Mouse (Mus musculus): ENCODE results near the gene Hoxa9.

Hoxa9 gene

GRCm38 (mm10) chr6:52262463-52263320 is 31.8 kb upstream of the Hoxa9 start:
- in situ Hi-C loops (cut with MboI, MseI) = loop anchor here (5.0 to 25.0 kb wide), 4 partner anchors 45 to 655 kb away; no protein-coding TSS in a partner anchor

DNA sequence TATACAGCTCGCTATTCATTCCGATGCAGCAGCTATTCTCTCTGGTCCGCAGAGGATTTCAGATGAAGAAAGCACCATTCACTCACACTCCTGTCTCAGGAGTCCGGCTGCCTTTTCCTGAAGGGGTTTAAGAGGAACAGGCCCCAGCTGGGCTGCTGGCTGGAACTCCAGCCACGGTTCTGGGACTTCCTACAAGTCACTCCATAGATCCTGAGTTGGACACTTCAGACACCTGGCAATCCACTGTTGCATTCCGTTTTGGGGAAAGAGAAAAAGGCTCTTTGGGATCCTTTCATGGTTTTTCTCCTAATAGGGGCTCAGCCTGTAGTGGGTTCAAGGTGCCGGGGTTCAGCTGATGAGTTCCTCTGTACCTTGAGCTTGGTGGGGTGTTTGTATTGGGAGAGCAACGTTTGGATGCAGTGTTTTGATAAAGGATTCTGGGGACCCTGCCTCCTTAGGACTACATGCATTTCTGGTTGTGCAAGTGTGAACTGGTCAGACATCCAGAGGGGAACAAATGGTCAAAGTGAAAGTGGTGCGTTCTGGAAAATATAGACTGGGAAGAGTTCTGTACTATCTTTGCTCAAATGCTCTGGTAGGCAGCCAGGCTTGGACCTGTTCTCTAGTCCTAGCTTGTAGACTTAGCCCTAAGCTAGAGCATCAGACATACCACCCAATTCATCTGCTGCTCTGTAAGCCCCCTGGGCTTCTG is 31.0 kb upstream of the Hoxa9 start:
- in situ Hi-C loops (cut with MboI, MseI) = loop anchor here (5.0 to 25.0 kb wide), 4 partner anchors 45 to 655 kb away; no protein-coding TSS in a partner anchor

- in situ Hi-C loops (cut with MboI, MseI) = loop anchor here (5.0 to 25.0 kb wide), 4 partner anchors 46 to 656 kb away; no protein-coding TSS in a partner anchor
Observed at GRCm38 (mm10) chr6:52260654-52261575, 30.0 kb upstream of the Hoxa9 start, which contains the start of gene Hoxa13. Hoxa13 (minus strand) TSS chr6:52260880.

DNA sequence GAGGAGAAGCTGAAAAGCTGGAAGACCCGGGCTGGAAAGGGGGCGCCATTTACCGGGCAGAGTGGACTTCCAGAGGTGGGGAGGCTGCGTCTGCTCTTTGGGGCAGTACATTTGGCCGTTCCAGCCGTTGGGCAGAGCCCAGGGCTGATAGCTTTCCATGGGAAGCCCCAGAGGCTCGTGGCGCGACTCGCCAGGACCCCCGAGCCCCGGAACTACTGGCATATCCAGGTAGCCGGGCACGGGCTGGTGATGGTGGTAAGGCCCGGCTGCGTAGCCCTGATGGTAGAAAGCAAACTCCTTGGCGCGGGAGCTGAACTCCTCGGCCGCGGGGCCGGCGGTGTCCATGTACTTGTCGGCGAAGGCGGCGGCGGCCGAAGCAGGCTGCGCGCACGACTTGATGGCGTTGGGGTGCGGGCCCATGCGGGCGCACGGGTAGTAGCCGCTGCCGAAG is 28.9 kb upstream of the Hoxa9 start:
- in situ Hi-C loops (cut with MboI, MseI) = loop anchor here (5.0 to 25.0 kb wide), 4 partner anchors 47 to 657 kb away; no protein-coding TSS in a partner anchor

GRCm38 (mm10) chr6:52259081-52259790 is 28.3 kb upstream of the Hoxa9 start:
- in situ Hi-C loops (cut with MboI, MseI) = loop anchor here (25.0 kb wide), 2 partner anchors 328 to 578 kb away; no protein-coding TSS in a partner anchor

- in situ Hi-C loops (cut with MboI, MseI) = loop anchor here (25.0 kb wide), 2 partner anchors 330 to 580 kb away; no protein-coding TSS in a partner anchor
Observed at GRCm38 (mm10) chr6:52256956-52257355, 26.1 kb upstream of the Hoxa9 start.

DNA sequence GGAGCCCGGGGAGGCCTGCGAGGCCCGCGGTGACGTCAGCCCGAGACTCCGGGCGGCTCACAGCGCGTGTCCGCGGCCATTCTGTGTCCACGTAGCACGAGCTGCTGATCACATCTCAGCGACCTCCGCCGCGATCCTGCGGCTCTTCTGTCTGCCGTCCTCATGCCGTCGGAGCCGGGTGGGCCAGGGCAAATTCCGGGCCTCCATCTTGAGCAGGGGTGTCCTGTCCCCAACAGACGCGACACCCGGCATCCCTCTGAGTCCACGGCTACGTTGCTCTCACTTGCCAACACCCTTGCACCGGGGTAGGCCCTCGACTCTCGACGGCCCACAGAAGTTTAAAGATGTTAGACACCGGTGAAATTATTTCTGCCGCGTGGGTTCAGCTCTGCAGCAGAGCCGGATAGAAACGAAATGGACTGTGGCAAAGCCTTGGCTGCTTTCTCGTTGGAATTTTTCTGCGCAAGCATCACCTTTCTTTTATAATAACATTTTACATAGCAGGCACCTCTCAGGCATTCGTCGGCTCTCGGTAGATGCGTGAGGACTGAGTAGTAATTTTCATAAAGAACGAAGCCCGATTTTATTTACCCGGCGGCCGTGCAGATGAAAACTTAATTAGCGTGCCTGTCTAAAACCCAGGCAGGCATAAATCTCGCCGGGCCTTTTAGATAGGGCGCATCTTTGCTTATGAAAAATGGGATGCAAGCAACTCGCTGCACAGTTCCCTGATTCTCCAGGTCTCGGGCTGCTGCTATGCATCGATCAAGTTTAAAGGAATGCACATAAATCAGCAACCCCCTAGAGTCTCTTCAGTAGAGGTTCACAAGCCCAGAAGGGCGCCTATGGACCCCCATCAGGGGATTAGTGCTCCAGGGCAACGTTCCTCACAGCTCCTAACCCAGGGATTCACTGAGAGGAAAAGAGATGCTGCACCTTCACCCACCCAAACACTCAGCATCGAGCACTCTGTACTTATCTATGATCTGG is 22.9 kb upstream of the Hoxa9 start:
- in situ Hi-C loops (cut with MboI, MseI) = loop anchor here (5.0 to 25.0 kb wide), 3 partner anchors 37 to 583 kb away; no protein-coding TSS in a partner anchor

DNA sequence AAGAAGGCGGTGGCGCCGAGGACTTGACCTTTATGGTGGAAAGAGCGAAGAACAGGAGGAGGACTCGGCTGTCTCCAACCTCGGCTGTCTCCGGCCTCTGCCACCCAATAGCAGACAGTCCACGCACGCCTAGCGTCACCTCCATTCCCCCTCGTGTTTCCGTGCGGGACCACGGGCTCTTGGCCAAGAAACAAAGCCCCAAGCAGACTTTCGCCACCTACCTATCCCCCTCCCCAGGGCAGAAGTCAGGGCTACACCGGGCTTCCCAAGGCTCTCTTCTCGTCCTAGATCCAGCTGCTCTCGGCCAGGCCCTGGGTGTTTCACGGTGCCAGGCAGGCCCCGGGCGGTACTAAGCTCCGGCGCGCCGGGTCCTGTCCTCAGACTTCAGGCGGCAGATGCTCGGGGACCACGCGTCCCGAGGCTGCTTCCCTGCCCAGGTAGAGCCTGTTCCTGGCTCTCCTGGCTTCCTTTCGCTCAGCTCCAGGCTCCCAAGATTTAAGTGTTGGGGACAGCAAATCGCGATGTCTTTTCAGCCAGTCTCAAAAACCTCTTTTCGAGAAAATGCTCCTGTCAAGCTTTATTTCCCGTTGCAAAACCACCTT is 22.0 kb upstream of the Hoxa9 start:
- in situ Hi-C loops (cut with MboI, MseI) = loop anchor here (5.0 to 25.0 kb wide), 3 partner anchors 36 to 584 kb away; no protein-coding TSS in a partner anchor

DNA sequence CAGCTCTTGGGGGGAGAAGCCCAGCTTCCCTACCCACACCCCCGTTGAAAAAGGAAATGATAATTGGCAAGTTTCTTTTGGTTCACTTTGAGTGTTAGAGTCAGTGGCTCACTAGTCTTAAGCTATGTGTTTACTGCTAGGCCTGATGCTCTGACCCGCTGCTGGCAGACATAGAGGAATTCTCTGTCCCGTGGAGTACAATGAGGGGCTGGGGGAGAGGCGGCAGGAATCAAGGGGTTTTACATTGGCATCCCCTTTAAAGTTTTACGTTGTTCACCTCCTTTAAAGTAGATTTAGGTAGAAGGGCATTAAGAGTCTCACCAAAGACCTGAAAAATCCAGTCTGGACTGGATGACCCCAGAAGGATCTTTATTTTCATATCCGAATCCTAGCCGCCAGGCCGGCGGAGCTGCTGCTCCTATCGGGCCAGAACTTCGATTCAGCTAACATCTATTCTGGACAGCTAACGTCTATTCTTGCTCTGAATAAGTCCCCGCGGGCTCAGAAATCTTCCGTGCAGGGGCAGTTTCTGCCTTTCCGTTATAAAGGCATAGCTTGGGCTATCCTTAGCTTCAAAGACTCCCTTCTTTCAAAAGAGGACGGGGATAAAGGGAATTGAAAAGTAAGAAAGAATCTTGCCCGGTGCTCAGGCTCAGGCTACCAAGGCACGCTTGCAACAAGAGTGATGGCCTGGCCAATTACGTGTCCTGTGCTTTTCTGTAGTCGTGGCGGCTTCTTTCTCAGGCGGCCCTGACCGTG is 21.3 kb upstream of the Hoxa9 start:
- in situ Hi-C loops (cut with MboI, MseI) = loop anchor here (5.0 to 25.0 kb wide), 3 partner anchors 35 to 585 kb away; no protein-coding TSS in a partner anchor

GRCm38 (mm10) chr6:52251177-52251879 is 20.4 kb upstream of the Hoxa9 start:
- in situ Hi-C loops (cut with MboI, MseI) = loop anchor here (5.0 to 25.0 kb wide), 3 partner anchors 34 to 586 kb away; no protein-coding TSS in a partner anchor

- in situ Hi-C loops (cut with MboI, MseI) = loop anchor here (5.0 to 25.0 kb wide), 3 partner anchors 33 to 587 kb away; no protein-coding TSS in a partner anchor
Observed at GRCm38 (mm10) chr6:52249826-52250225, 18.9 kb upstream of the Hoxa9 start.

DNA sequence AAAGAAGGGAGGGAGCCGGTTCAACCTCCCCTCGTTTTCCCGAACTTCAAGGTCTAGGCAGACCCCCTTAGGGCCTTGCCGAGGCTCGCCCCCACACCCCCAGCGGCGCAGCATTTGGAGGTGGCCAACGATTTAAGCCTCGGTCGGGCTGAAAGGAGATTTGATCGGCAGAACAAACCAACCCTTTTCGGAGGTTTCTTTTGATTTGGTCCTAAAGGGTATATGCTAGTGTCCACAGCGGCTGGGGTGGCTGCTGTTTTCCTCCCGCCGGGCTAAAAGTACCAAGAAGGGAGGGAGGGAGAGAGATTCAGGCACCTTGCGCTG is 18.5 kb upstream of the Hoxa9 start:
- in situ Hi-C loops (cut with MboI, MseI) = no loop called here

DNA sequence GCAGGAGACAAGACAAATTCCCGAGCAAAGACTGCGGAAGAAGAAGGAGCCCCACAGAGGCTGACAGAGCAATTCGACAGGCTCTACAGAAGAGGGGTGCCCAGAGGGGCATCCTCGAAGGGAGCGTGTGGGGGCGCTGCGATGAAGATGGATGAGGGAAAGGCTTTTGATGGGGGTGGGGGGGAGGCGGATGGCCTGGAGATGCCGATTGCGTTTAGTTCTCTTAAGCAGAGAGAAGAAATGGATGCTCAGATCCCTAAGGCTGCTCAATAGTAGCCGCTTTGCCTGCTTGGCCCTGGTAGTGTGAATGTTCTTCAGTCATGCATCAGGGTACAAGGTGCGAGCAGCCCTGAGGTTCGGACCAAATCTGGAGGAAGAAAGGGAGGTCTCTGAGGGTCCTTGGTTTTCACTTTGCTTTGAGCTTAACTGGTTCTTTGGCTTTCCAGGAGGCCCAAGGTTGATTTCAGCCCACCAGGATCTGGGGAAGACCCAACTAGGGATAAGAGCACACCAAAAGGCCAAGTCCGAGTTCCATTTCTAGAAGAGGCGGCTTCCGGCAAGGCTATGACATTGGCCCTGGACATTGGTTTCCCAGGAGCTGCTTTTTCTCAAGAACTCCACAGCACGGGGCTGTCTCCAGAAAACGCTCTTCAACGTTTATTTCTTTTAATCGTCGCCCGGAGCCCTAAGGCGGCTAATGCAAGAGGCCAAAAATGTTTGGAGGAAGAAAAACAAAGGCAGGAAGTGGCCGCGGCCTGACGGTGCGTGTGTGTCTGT is 17.9 kb upstream of the Hoxa9 start:
- in situ Hi-C loops (cut with MboI, MseI) = no loop called here

DNA sequence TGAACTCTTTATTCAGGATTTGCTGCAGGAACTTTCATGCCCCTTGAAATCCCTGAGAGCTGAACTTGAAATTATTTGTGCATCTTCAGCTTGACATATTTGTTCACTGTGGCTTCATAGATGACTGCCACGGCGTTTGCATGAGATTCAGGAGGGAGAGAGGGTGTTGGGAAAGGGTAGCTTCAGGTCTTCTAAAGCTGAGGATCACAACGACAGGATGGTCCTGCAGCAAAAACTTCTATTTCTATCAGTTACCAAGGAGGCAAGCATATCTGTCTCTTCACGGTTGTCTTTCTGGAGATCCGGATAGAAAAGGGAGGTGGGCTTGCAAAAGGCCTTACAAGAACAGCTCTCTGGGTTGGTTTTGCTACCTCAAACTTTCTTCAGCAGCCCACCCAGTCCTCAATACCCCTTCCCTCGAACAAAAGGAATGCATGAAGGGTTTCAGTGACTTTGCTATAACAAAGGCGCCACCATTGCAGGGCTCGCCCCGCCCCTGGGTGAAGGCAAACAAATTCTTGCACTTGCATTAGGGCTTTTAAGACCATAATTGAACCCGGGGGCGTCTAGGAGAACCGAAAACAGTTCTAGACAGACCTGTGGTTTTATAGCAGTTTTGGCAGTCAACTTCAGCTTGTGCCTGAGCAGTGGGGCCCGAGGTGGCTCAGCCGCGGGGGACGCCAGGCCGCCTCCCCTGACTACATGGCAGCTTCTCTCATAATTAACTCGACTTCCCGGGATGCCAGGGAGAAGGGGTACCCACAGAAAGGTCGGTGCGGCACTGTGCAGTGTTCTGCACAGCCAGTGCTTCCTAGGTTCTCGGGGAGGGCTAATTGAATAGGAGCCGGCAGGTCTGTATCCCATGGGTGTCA is 17.1 kb upstream of the Hoxa9 start:
- in situ Hi-C loops (cut with MboI, MseI) = no loop called here

DNA sequence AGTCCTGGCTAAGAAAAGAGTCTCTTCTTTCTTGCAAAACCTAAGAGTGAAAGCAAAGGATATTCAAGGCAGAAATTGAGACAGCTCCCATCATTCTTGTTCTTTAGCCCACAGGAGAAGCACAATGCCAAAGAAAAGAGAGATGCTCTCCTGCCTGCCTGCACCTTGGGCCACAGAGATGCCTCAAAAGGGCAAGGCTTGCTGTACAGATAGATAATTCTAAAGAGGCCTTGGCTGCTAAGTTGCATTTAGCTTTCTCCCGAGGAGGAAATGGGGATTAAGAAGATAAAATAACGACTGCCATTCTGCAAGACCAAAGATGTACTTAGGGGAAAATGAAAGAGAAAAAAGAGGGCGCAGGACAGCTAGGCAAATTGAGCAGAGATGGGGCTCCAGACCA is 16.0 kb upstream of the Hoxa9 start:
- in situ Hi-C loops (cut with MboI, MseI) = no loop called here
